Mouse (Mus musculus): Measurements from ENCODE around the gene Gm19684. TPM values are rescaled to one million over a fixed set of nuclear protein-coding genes. Genes with fewer than 3 reads are reported as not detected.
"Not testable (repeated sequence)": the region's sequence is repeated elsewhere in the genome, so short reads cannot be mapped to it uniquely, and the experiment has no call there.

Gene Gm19684
- polyA plus RNA-seq, 2 experiments, result not detected

DNA sequence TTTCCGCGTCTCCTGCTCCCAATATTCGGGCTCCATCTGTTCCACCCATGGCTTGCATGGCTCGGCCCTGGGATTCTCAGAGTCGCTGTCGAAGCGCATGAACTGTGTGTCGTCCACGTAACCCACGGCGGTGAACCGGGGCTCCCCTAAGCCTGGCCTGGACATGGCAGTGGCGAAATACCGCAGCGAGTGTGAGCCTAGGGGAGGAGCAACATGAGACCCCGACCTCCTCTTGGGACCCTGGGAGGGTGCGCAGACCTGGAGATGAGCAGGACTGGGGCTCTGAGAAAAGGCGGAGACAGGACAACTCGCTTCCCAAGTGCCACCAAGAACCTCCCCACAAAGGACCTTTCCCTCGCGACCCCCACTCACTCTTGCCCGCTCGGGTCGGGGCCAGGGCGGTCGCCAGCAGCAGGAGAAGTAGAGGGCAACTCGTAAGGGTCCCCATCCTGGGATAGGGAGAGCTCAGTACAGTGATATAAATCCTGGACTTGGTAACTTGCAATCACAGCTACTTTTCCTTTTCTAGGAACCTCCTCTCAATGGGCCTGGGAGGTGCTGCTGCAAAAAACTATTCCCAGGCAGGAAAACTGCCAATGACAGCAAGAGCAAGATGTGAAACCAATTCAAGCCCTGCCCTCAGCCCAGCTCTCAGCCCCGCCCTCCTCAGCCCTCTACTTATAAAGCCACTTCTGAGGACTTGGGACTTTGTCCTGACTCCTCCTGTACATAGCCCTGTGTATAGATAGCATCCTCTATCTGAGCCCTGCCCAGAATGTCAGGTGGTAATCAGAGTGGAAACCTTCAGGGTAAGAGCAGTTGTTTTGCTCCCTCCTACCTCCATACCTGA is 7.7 kb downstream of the Gm19684 start, which contains the start of gene Gm7030:
Gm7030 (minus strand) TSS at position 458 of the 850 bp plus-strand sequence.
- not testable (repeated sequence) for H3K9ac ChIP-seq (replicated peaks); H3K27ac ChIP-seq; H3K36me3 ChIP-seq (replicated peaks; ENCODE audit: control insufficient read depth, insufficient read depth, low read depth); DNase-seq (ENCODE audit: low read depth in 3 of 3, low spot score in 3 of 3); H3K27me3 ChIP-seq (ENCODE audit: control insufficient read depth, insufficient read depth, low read length); H3K4me2 ChIP-seq (ENCODE audit: low read depth); H3K4me1 ChIP-seq (replicated peaks; ENCODE audit: control insufficient read depth in 2 of 2, insufficient read depth in 2 of 2, low read length in 1 of 2); H3K4me3 ChIP-seq (ENCODE audit: insufficient read depth in 1 of 2, low read depth in 2 of 2, low read length in 2 of 2); H3K9me3 ChIP-seq (ENCODE audit: control insufficient read depth, low read length); ATAC-seq (ENCODE audit: insufficient read depth)
- 20% methylated on average over 24 of the region's 28 CpGs for WGBS (ENCODE audit: insufficient replicate concordance)

DNA sequence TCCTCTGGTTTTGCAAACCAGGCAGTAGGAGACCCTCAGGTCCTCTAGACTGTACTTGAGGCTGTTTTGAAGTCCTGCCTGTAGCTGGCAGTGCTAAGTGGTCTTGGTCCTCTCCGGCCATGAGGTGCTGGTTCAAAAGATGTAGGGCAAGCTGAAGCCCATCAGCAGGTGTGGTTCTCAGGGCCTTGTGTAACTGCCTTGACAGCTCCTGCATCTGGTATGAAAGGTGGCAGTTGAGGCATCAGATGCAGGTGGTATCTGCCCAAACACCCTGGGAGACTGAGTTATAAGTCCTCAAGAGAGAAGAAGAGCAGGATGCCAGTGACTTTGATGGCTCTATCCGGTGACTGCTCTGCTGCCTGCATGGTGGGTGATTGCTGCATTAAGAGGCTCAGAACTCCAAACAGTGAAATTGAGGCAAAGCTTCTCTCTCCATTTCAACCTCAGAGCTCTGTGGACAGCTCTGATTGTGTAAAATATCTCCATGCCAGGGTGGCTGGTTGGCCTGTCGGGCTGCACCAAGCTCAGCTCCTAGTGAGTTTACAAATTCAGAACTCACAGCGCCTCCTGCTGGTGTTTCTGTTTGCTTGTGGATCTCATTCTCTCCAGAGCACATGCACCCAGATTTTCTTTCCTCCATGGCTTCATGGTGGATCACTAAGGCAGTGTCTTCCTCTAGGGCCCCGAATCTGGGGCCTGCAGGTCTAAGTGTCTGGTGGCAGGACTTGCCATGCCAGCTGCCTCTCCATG is 10.2 kb downstream of the Gm19684 start:
- DNase-seq (ENCODE audit: low read depth in 3 of 3, low spot score in 3 of 3) (no peak), ATAC-seq (ENCODE audit: insufficient read depth) (no peak)
- Histone ChIP-seq H3K9me3 (ENCODE audit: control insufficient read depth, low read length) (no peaks in the 10 kb centered on the region), H3K9ac (replicated peaks) (no peak overlapping the region), H3K4me3 (ENCODE audit: insufficient read depth in 1 of 2, low read depth in 2 of 2, low read length in 2 of 2) (no peak overlapping the region), H3K4me2 (ENCODE audit: low read depth) (no peak overlapping the region), H3K36me3 (replicated peaks; ENCODE audit: control insufficient read depth, insufficient read depth, low read depth) (no peaks in the 10 kb centered on the region), H3K27ac (no peak overlapping the region), H3K4me1 (replicated peaks; ENCODE audit: control insufficient read depth in 2 of 2, insufficient read depth in 2 of 2, low read length in 1 of 2) (no peaks in the 10 kb centered on the region), H3K27me3 (ENCODE audit: control insufficient read depth, insufficient read depth, low read length) (no peaks in the 10 kb centered on the region)
- WGBS (ENCODE audit: insufficient replicate concordance), result 48% methylated on average over 5 of the region's 5 CpGs
- TF ChIP-seq CTCF (IDR thresholded peaks at IDR 0.05; ENCODE audit: low read depth) (0 out of 2 replicates have a peak, but pooled peaks have one; percentile 14), EP300 (IDR thresholded peaks at IDR 0.05; ENCODE audit: low read depth) (no peak)

DNA sequence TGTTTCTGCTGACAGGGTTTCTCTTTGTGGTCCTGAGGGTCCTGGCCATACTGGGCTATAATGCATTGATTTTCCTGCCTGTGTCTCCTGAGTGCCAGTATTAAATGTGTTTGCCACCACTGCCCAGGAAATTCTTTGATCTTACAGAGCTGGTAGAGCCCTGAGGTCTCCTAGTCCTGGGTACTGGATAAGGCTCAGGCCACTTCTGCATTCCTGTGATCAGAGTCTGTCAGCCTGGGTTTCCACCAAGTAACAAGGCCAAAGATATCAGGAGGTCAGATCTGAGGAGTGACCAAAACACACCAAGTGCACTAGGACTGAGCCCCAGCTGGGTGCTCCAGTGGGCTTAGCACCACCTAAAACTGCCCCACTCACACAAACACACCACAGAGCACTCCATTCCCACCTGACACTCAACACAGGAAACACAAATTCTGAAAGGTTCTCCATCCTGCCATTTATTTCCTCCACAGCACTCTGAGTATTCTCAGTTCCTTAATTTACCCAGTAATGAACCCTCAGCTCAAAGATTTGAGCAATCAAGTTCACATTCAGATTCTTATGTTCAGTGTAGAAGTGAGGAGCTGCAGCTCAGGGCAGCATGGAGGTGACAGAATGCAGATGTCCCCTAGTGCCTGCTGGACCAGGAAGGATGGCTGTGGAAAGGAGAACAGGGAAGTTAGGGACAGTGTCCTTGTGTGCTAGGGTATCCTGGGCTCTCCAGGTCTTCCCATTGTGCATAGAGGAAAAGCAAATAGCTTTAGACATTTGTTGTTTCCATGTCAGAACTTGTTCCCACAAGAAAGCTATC is 14.1 kb downstream of the Gm19684 start:
- not testable (repeated sequence) for ATAC-seq (ENCODE audit: insufficient read depth); H3K9ac ChIP-seq (replicated peaks); H3K9me3 ChIP-seq (ENCODE audit: control insufficient read depth, low read length); H3K36me3 ChIP-seq (replicated peaks; ENCODE audit: control insufficient read depth, insufficient read depth, low read depth); DNase-seq (ENCODE audit: low read depth in 3 of 3, low spot score in 3 of 3); H3K27me3 ChIP-seq (ENCODE audit: control insufficient read depth, insufficient read depth, low read length); H3K4me1 ChIP-seq (replicated peaks; ENCODE audit: control insufficient read depth in 2 of 2, insufficient read depth in 2 of 2, low read length in 1 of 2); H3K4me3 ChIP-seq (ENCODE audit: insufficient read depth in 1 of 2, low read depth in 2 of 2, low read length in 2 of 2); H3K27ac ChIP-seq; H3K4me2 ChIP-seq (ENCODE audit: low read depth)

DNA sequence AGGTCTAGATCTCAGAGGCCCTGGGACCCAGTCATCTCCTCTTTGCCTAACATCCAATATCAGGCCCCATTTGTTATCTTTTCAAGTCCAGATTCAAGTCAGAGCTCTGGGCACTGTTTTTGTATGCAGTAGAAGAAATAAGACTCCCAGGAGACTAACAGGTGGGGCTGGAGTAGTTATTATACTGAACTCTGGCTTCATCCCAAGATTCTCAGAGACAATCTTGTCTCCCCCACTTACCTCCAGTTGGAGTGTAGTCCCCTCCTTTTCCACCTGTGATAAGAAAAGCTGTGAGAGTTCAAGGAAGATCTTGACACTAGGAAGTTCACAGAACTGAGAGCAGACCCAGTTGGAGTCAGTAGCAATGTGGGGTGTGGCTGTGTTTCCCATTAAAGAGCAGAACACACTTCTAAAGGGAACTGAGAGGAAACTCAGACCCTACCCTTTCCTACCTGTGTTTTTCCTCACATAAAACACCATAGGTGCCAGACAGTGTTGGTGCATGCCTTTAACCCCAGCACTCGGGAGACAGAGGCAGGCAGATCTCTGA is 14.9 kb downstream of the Gm19684 start:
- not testable (repeated sequence) for H3K4me1 ChIP-seq (replicated peaks; ENCODE audit: control insufficient read depth in 2 of 2, insufficient read depth in 2 of 2, low read length in 1 of 2); DNase-seq (ENCODE audit: low read depth in 3 of 3, low spot score in 3 of 3); H3K27ac ChIP-seq; H3K4me2 ChIP-seq (ENCODE audit: low read depth); H3K4me3 ChIP-seq (ENCODE audit: insufficient read depth in 1 of 2, low read depth in 2 of 2, low read length in 2 of 2); H3K27me3 ChIP-seq (ENCODE audit: control insufficient read depth, insufficient read depth, low read length); H3K9me3 ChIP-seq (ENCODE audit: control insufficient read depth, low read length); ATAC-seq (ENCODE audit: insufficient read depth); H3K9ac ChIP-seq (replicated peaks); H3K36me3 ChIP-seq (replicated peaks; ENCODE audit: control insufficient read depth, insufficient read depth, low read depth)
- WGBS (ENCODE audit: insufficient replicate concordance), result 36% methylated on average over 1 of the region's 1 CpGs
